Mouse (Mus musculus) bone marrow macrophage, adult 2 months (primary cell): Measurements from ENCODE around the gene Qdpr.

ENCODE experiments used
- CTCF ChIP-seq: IDR thresholded peaks from 2 replicates; pipeline ENCODE4 v1.5.1; 2012; ENCODE audit warnings: low read depth, mild to moderate bottlenecking, low read length, moderate library complexity
- POLR2A ChIP-seq: IDR thresholded peaks from 2 replicates; pipeline ENCODE4 v1.6.1; 2012; ENCODE audit warnings: mild to moderate bottlenecking, low read depth, low read length, borderline replicate concordance

GRCm38 (mm10) chr5:45435967-45436950 is 13.8 kb downstream of the Qdpr start:
- TF ChIP-seq POLR2A (no peak), CTCF (no peak)
